Mouse (Mus musculus) embryonic fibroblast, embryonic 13.5 days (primary cell): ENCODE results near the gene Spns2.

Source experiments
- CTCF ChIP-seq: IDR thresholded peaks from 2 replicates; pipeline ENCODE4 v1.5.1; 2011; ENCODE audit warnings: mild to moderate bottlenecking, control low read depth, low read length, moderate library complexity, borderline replicate concordance; ENCODE audit not compliant: insufficient read depth
- POLR2A ChIP-seq: IDR thresholded peaks from 2 replicates; pipeline ENCODE4 v1.6.1; 2011; ENCODE audit warnings: low read depth, mild to moderate bottlenecking, control low read depth, low read length, moderate library complexity

GRCm38 (mm10) chr11:72455694-72456093 lies 34.0 kb downstream of the Spns2 start:
- no peak for TF ChIP-seq CTCF
- no peak for TF ChIP-seq POLR2A
